Mouse (Mus musculus) E14TG2a.4 (cell line): ENCODE data around the gene Fam49a.

Source experiments
- H3K27me3 ChIP-seq: 2 replicates; pipeline ENCODE4 v1.6.1; 2014; ENCODE audit warnings: low read length, control low read depth; ENCODE audit not compliant: insufficient read depth
- H3K36me3 ChIP-seq: 2 replicates; pipeline ENCODE4 v1.6.1; 2014; ENCODE audit warnings: low read length, control low read depth; ENCODE audit not compliant: insufficient read depth
- H3K4me1 ChIP-seq: replicated peaks from 2 replicates; pipeline ENCODE4 v1.6.1; 2014; ENCODE audit warnings: low read depth, low read length, control low read depth
- H3K4me3 ChIP-seq: replicated peaks from 2 replicates; pipeline ENCODE4 v1.5.1; 2014; ENCODE audit warnings: mild to moderate bottlenecking, low read length
- H3K9me3 ChIP-seq: 2 replicates; pipeline ENCODE4 v1.6.1; 2014; ENCODE audit warnings: low read length, control low read depth
- CTCF ChIP-seq: conservative IDR thresholded peaks from 2 replicates; pipeline ENCODE4 v1.5.1; 2014; ENCODE audit warnings: low read length
- NANOG ChIP-seq: IDR thresholded peaks from 2 replicates; pipeline ENCODE4 v1.6.1; 2014; ENCODE audit warnings: borderline replicate concordance, low read length, mixed read lengths
- POU5F1 ChIP-seq: IDR thresholded peaks from 2 replicates; pipeline ENCODE4 v1.6.1; 2014; ENCODE audit warnings: low read length, borderline replicate concordance

Fam49a gene

DNA sequence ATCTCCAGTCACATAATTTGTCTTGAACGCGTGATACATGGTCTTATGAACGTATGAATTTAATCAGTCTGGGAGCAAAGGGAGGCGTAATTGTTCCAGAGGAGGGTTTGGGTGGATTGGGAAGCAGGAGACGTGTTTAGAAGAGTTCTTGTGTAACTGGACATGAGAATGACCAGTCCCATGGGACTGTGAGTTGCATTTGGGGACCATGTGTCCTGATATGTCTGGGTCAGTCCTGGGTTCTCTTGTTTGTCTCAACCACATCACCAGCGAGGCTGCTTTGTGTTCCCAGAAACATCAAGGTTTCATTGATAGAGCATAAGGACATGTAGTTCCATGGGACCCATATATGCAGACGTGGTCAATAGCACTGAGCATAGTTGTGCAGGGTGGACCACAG is 36.5 kb downstream of the Fam49a start:
- peaks cover 14% of the 10 kb centered on the region for H3K4me1 ChIP-seq
- H3K27me3 ChIP-seq = no peaks in the 10 kb centered on the region
- TF ChIP-seq POU5F1 = no peak
- TF ChIP-seq CTCF = no peak
- TF ChIP-seq NANOG = no peak
- no peaks in the 10 kb centered on the region for H3K36me3 ChIP-seq
- no peaks in the 10 kb centered on the region for H3K9me3 ChIP-seq
- H3K4me3 ChIP-seq = no peak overlapping the region

- Histone ChIP-seq H3K27me3 (no peaks in the 10 kb centered on the region), H3K4me1 (peaks cover 14% of the 10 kb centered on the region), H3K36me3 (peaks cover 3% of the 10 kb centered on the region; the same call in 1 of the 2 replicates), H3K4me3 (no peak overlapping the region), H3K9me3 (no peaks in the 10 kb centered on the region)
- TF ChIP-seq POU5F1 (no peak), NANOG (no peak), CTCF (no peak)
Measured at GRCm38 (mm10) chr12:12299303-12299702, 37.4 kb downstream of the Fam49a start.

- Histone ChIP-seq H3K27me3 (no peaks in the 10 kb centered on the region), H3K36me3 (peaks cover 15% of the 10 kb centered on the region), H3K4me1 (peaks cover 15% of the 10 kb centered on the region), H3K9me3 (no peaks in the 10 kb centered on the region), H3K4me3 (no peak overlapping the region)
- no peak for TF ChIP-seq NANOG
- TF ChIP-seq CTCF = no peak
- no peak for TF ChIP-seq POU5F1
Measured at GRCm38 (mm10) chr12:12301149-12301548, 39.2 kb downstream of the Fam49a start.

DNA sequence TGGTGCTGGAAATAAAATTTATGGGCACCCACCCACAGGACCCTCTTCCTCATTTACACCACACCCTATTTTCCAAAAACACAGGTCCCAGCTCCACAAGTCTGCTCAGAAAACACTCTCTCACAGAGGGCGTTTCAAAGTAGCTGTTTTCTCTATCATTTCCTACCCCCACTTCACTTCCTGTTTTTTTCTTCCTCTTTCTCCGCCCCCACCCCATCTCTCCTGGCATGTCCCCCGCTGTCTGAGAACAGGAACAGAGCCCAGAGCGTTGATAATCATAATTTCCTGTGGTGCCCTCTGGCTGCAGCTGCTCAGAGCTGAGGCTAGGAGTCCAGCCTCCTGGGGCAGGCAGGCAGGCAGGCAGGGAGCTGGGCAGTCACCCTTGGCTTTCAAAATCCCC is 39.9 kb downstream of the Fam49a start:
- no peak overlapping the region for H3K4me3 ChIP-seq
- H3K36me3 ChIP-seq = peaks cover 18% of the 10 kb centered on the region
- H3K27me3 ChIP-seq = no peaks in the 10 kb centered on the region
- TF ChIP-seq CTCF = no peak
- TF ChIP-seq NANOG = no peak
- H3K9me3 ChIP-seq = no peaks in the 10 kb centered on the region
- H3K4me1 ChIP-seq = peaks cover 21% of the 10 kb centered on the region

- no peaks in the 10 kb centered on the region for H3K9me3 ChIP-seq
- H3K36me3 ChIP-seq = peaks cover 29% of the 10 kb centered on the region
- TF ChIP-seq CTCF (no peak), NANOG (no peak), POU5F1 (no peak)
- H3K4me3 ChIP-seq = no peak overlapping the region
- H3K27me3 ChIP-seq = no peaks in the 10 kb centered on the region
- peaks cover 29% of the 10 kb centered on the region for H3K4me1 ChIP-seq
Measured at GRCm38 (mm10) chr12:12306214-12306613, 44.3 kb downstream of the Fam49a start.

GRCm38 (mm10) chr12:12306814-12307213 is 44.9 kb downstream of the Fam49a start:
- H3K27me3 ChIP-seq = no peaks in the 10 kb centered on the region
- H3K9me3 ChIP-seq = no peaks in the 10 kb centered on the region
- H3K36me3 ChIP-seq = peaks cover 29% of the 10 kb centered on the region
- H3K4me1 ChIP-seq = peaks cover 23% of the 10 kb centered on the region
- H3K4me3 ChIP-seq = no peak overlapping the region
- TF ChIP-seq POU5F1 = no peak
- no peak for TF ChIP-seq NANOG

DNA sequence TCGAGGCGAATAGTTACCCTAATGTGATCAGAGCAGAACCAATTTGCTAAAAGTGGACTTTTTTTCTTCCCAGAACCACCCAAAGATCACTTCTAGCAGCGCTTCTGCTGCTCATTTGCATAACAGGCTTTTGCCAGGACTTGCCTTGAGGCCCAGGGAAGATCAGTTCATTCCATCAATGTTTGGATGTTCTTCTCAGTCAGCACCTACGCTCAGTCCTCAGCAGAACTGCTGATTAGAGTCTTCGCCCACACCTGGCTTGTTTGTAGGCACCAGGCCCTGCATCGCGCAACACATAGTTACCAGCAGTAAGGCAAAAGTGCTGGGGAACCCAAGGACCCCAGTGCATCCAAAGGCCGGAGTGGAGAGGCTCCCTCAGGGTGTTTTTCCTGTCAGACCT is 45.3 kb downstream of the Fam49a start:
- Histone ChIP-seq H3K4me1 (peaks cover 18% of the 10 kb centered on the region), H3K4me3 (no peak overlapping the region), H3K9me3 (no peaks in the 10 kb centered on the region), H3K36me3 (peaks cover 29% of the 10 kb centered on the region), H3K27me3 (no peaks in the 10 kb centered on the region)
- TF ChIP-seq CTCF (no peak), POU5F1 (no peak), NANOG (no peak)

- Histone ChIP-seq H3K27me3 (no peaks in the 10 kb centered on the region), H3K9me3 (no peaks in the 10 kb centered on the region), H3K4me1 (peaks cover 56% of the 10 kb centered on the region), H3K4me3 (no peak overlapping the region), H3K36me3 (no peaks in the 10 kb centered on the region)
- TF ChIP-seq POU5F1 (no peak), CTCF (peak; percentile 91), NANOG (no peak)
Measured at GRCm38 (mm10) chr12:12313437-12313836, 51.5 kb downstream of the Fam49a start.

- H3K27me3 ChIP-seq = no peaks in the 10 kb centered on the region
- no peaks in the 10 kb centered on the region for H3K36me3 ChIP-seq
- no peak for TF ChIP-seq NANOG
- TF ChIP-seq CTCF = no peak
- no peak for TF ChIP-seq POU5F1
- peaks cover 56% of the 10 kb centered on the region for H3K4me1 ChIP-seq
- no peaks in the 10 kb centered on the region for H3K9me3 ChIP-seq
- no peak overlapping the region for H3K4me3 ChIP-seq
Measured at GRCm38 (mm10) chr12:12313919-12314318, 52.0 kb downstream of the Fam49a start.
